8 mouse cellular contexts compared by ENCODE assay signal in genomic region chr12:74316344-74316973, GRCm38 (mm10). TPM values are rescaled to one million over a fixed set of nuclear protein-coding genes. Genes with fewer than 3 reads are reported as not detected.
DNase-seq lines count a peak whose midpoint lies in the region; ATAC-seq and TF ChIP-seq lines count a peak whose summit lies in the region.

Gene Gm11042 (minus strand): TSS chr12:74316394.

- H3K36me3 ChIP-seq in liver, embryonic 11.5 days (ENCODE audit: control insufficient read depth, insufficient read depth, low read length): no peaks in the 10 kb centered on the region
- H3K36me3 ChIP-seq in stomach, embryonic 16.5 days (ENCODE audit: control insufficient read depth, insufficient read depth, low read length): no peaks in the 10 kb centered on the region

- 21% methylated on average over 17 of the region's 18 CpGs for WGBS in cerebellum, adult 2 months
- 34% methylated on average over 16 of the region's 18 CpGs for WGBS in liver, embryonic 11.5 days
- 29% methylated on average over 17 of the region's 18 CpGs for WGBS in stomach, embryonic 16.5 days

- TF ChIP-seq POLR2A in cerebellum, adult 2 months (IDR thresholded peaks at IDR 0.05; ENCODE audit: borderline replicate concordance, insufficient read depth, low read length): no peak

- H3K9ac ChIP-seq in liver, embryonic 11.5 days (ENCODE audit: low read depth, low read length): 0 out of 2 replicates have a peak within 1 kb of the TSS, but pooled peaks have one; percentile 35
- H3K9ac ChIP-seq in stomach, embryonic 16.5 days (ENCODE audit: low read length): peak within 1 kb of the TSS; percentile 73

- TF ChIP-seq CTCF in left cerebral cortex, adult 2 months (IDR thresholded peaks at IDR 0.05): no peak
- TF ChIP-seq CTCF in cerebellum, adult 2 months (IDR thresholded peaks at IDR 0.05; ENCODE audit: borderline replicate concordance, insufficient read depth, low read depth, low read length): no peak

- intact Hi-C loops in left cerebral cortex, adult 2 months (cut with DNase I): loop anchor here (2.0 to 10.0 kb wide), 2 partner anchors 612 to 752 kb away; no protein-coding TSS in a partner anchor
- intact Hi-C loops in left cerebral cortex, postnatal 25 days (cut with DNase I): loop anchor here (10.0 kb wide), 1 partner anchor 752 kb away; no protein-coding TSS in a partner anchor

- H3K27ac ChIP-seq in left cerebral cortex, adult 2 months: peak within 1 kb of the TSS; percentile 93
- 0 out of 2 replicates have a peak within 1 kb of the TSS, but pooled peaks have one; percentile 51 for H3K27ac ChIP-seq in cerebellum, adult 2 months (ENCODE audit: insufficient read depth, low read length)
- H3K27ac ChIP-seq in liver, embryonic 11.5 days (ENCODE audit: low read depth, low read length): no peak within 1 kb of the TSS
- peak within 1 kb of the TSS; percentile 32 for H3K27ac ChIP-seq in stomach, embryonic 16.5 days (ENCODE audit: low read length)

- no peak for DNase-seq in left cerebral cortex, adult 2 months (ENCODE audit: extremely low spot score in 1 of 2, low spot score in 2 of 2)
- no peak for DNase-seq in left cerebral cortex, postnatal 25 days (ENCODE audit: low spot score in 2 of 2)
- peak; percentile 27 to 47 for DNase-seq in cerebellum, adult 2 months
- DNase-seq in liver, embryonic 11.5 days (ENCODE audit: low spot score): no peak
- no peak for DNase-seq in yolk sac, embryonic 10.5 days (ENCODE audit: low spot score)
- no peak for DNase-seq in urinary bladder, adult 18-20 months (ENCODE audit: low spot score in 2 of 2)

- H3K27me3 ChIP-seq in cerebellum, adult 2 months (ENCODE audit: control insufficient read depth, insufficient read depth, low read length): no peaks in the 10 kb centered on the region; the same call in 1 of the 2 replicates
- H3K27me3 ChIP-seq in liver, embryonic 11.5 days (replicated peaks; ENCODE audit: control insufficient read depth, insufficient read depth, low read length): no peaks in the 10 kb centered on the region
- no peaks in the 10 kb centered on the region for H3K27me3 ChIP-seq in stomach, embryonic 16.5 days (ENCODE audit: control insufficient read depth, insufficient read depth, low read length)

- peak within 1 kb of the TSS; percentile 66 for H3K4me3 ChIP-seq in left cerebral cortex, adult 2 months
- H3K4me3 ChIP-seq in cerebellum, adult 2 months (replicated peaks; ENCODE audit: insufficient read depth, low read depth, low read length): peak within 1 kb of the TSS; percentile 70
- peak within 1 kb of the TSS; percentile 43 for H3K4me3 ChIP-seq in liver, embryonic 11.5 days (ENCODE audit: low read depth, low read length)
- peak within 1 kb of the TSS; percentile 52 for H3K4me3 ChIP-seq in stomach, embryonic 16.5 days (replicated peaks; ENCODE audit: low read length)

- no peaks in the 10 kb centered on the region for H3K9me3 ChIP-seq in liver, embryonic 11.5 days (ENCODE audit: control insufficient read depth, low read length)
- H3K9me3 ChIP-seq in stomach, embryonic 16.5 days (replicated peaks; ENCODE audit: control insufficient read depth, low read length): no peaks in the 10 kb centered on the region

- peaks cover 3% of the 10 kb centered on the region; the same call in 1 of the 2 replicates for H3K4me1 ChIP-seq in cerebellum, adult 2 months (ENCODE audit: control insufficient read depth, insufficient read depth, low read length)
- H3K4me1 ChIP-seq in liver, embryonic 11.5 days (replicated peaks; ENCODE audit: control insufficient read depth, insufficient read depth, low read length): no peaks in the 10 kb centered on the region
- peaks cover 6% of the 10 kb centered on the region; the same call in 1 of the 2 replicates for H3K4me1 ChIP-seq in stomach, embryonic 16.5 days (ENCODE audit: control insufficient read depth, insufficient read depth, low read length)

- peak; percentile 13; the same call in 1 of the 2 replicates for ATAC-seq in granulocyte monocyte progenitor cell, adult 5-6 weeks (replicated peaks; ENCODE audit: poor library complexity, severe bottlenecking)
- ATAC-seq in liver, embryonic 11.5 days (replicated peaks; ENCODE audit: low FRiP score): peak; percentile 45; the same call in 1 of the 2 replicates
- ATAC-seq in stomach, embryonic 16.5 days (ENCODE audit: insufficient read depth, low FRiP score): peak; percentile 44

- H3K4me2 ChIP-seq in liver, embryonic 11.5 days: peak within 1 kb of the TSS; percentile 61
- peak within 1 kb of the TSS; percentile 77 for H3K4me2 ChIP-seq in stomach, embryonic 16.5 days (ENCODE audit: low read depth, low read length)

RNA-seq across cellular contexts. Expression of gene Gm11042, which starts in this region (rescaled TPM):
- not detected for total RNA-seq in left cerebral cortex, adult 2 months (2021)
- total RNA-seq in left cerebral cortex, postnatal 25 days (2021): not detected
- not detected in 2 replicates for polyA plus RNA-seq in cerebellum, adult 2 months (2012; rRNA removed)
- total RNA-seq in granulocyte monocyte progenitor cell, adult 5-6 weeks (2014; fragmentation: Nextera tagmentation): not detected in 2 replicates
- total RNA-seq in granulocyte monocyte progenitor cell, adult 5-6 weeks (2017): not detected in 2 replicates
- polyA plus RNA-seq in liver, embryonic 11.5 days (2014; fragmentation: Nextera tagmentation; extraction: Ambion mirVana): not detected in 2 replicates
- polyA plus RNA-seq in stomach, embryonic 16.5 days (2015; fragmentation: Nextera tagmentation; extraction: Ambion mirVana): not detected in 2 replicates

Comparison
In these comparisons a context has a peak if more than half of its experiments do, and no peak if none do; other contexts are left out.
1. Peak in DNase-seq, H3K4me3 ChIP-seq and H3K27ac ChIP-seq in cerebellum, adult 2 months; RNA of the gene not detected or under 1 TPM.
2. Peak in ATAC-seq in granulocyte monocyte progenitor cell, adult 5-6 weeks; RNA of the gene not detected or under 1 TPM.
3. Peak in ATAC-seq, H3K4me3 ChIP-seq, H3K9ac ChIP-seq and H3K4me2 ChIP-seq in liver, embryonic 11.5 days; RNA of the gene not detected or under 1 TPM.
4. Peak in ATAC-seq, H3K4me3 ChIP-seq, H3K27ac ChIP-seq, H3K9ac ChIP-seq and H3K4me2 ChIP-seq in stomach, embryonic 16.5 days; RNA of the gene not detected or under 1 TPM.